Mouse (Mus musculus) limb, embryonic 14.5 days (tissue): Measurements from ENCODE around the gene Pcbp1. TPM values are rescaled to one million over a fixed set of nuclear protein-coding genes. Genes with fewer than 3 reads are reported as not detected.

Experiments used
- ATAC-seq: fragments of 200-750 bp; cut with Nextera tagmentation; 2 replicates; pipeline ENCODE4 v1.8.0; 2017; ENCODE audit warnings: low read depth, moderate number of reproducible peaks, moderate TSS enrichment; ENCODE audit not compliant: low FRiP score
- DNase-seq: peaks from one replicate; pipeline ENCODE4 v3.0.0-alpha.2; 2015; ENCODE audit warnings: low spot score
- H3K27ac ChIP-seq: fragments of 300-500 bp; sonication (generic); replicated peaks from 2 replicates; pipeline ENCODE4 v1.5.1; 2014; ENCODE audit warnings: low read depth, mild to moderate bottlenecking, low read length, moderate library complexity, mixed read lengths
- H3K27me3 ChIP-seq: fragments of 300-500 bp; sonication (generic); 2 replicates; pipeline ENCODE4 v1.6.1; 2014; ENCODE audit warnings: low read length, mixed read lengths; ENCODE audit not compliant: control insufficient read depth, insufficient read depth
- H3K36me3 ChIP-seq: fragments of 300-500 bp; sonication (generic); 2 replicates; pipeline ENCODE4 v1.6.1; 2014; ENCODE audit warnings: mild to moderate bottlenecking, low read length, moderate library complexity, mixed read lengths; ENCODE audit not compliant: control insufficient read depth, insufficient read depth
- H3K4me1 ChIP-seq: fragments of 300-500 bp; sonication (generic); 2 replicates; pipeline ENCODE4 v1.6.1; 2014; ENCODE audit warnings: antibody characterized with exemption, low read length, mixed read lengths; ENCODE audit not compliant: control insufficient read depth, insufficient read depth
- H3K4me2 ChIP-seq: fragments of 300-500 bp; sonication (generic); replicated peaks from 2 replicates; pipeline ENCODE4 v1.6.1; 2014; ENCODE audit warnings: low read depth, mild to moderate bottlenecking, low read length, moderate library complexity; ENCODE audit not compliant: severe bottlenecking
- H3K4me3 ChIP-seq: fragments of 300-500 bp; sonication (generic); replicated peaks from 2 replicates; pipeline ENCODE4 v1.5.1; 2014; ENCODE audit warnings: low read length
- H3K9ac ChIP-seq: fragments of 300-500 bp; sonication (generic); 2 replicates; pipeline ENCODE4 v1.6.1; 2014; ENCODE audit warnings: mild to moderate bottlenecking, low read depth, low read length, moderate library complexity; ENCODE audit not compliant: severe bottlenecking
- H3K9me3 ChIP-seq: fragments of 300-500 bp; sonication (generic); 2 replicates; pipeline ENCODE4 v1.6.1; 2016; ENCODE audit warnings: low read length; ENCODE audit not compliant: control insufficient read depth
- POLR2A ChIP-seq: fragments of 200-500 bp; IDR thresholded peaks from 2 replicates; pipeline ENCODE4 v1.8.0; 2012; ENCODE audit warnings: inconsistent platforms, mild to moderate bottlenecking, moderate library complexity, borderline replicate concordance; ENCODE audit not compliant: insufficient read depth, insufficient read length; ENCODE audit errors: extremely low read depth
- WGBS: fragments of 180-500 bp; shearing (Covaris S2); extraction: QIAGEN DNeasy Blood & Tissue Kit; methylation state at CpG from one replicate; pipeline ENCODE4 v1.1.7; 2014; 5-methylcytosine and 5-hydroxymethylcytosine counted together
- polyA plus RNA-seq, 2 experiments: library from polyadenylated mRNA; depleted of rRNA in 1 of 2; stranded (reverse) in 1 of 2; unstranded in 1 of 2; fragments of >200 nt; fragmentation: Nextera tagmentation in 1 of 2; extraction: Ambion mirVana in 1 of 2; gene quantifications; 2 replicates each; pipeline versions ENCODE4 v1.2.1 to v1.2.3; 2012 to 2014

The Pcbp1 gene
- polyA plus RNA-seq, 2 experiments, result 333 to 445 TPM

DNA sequence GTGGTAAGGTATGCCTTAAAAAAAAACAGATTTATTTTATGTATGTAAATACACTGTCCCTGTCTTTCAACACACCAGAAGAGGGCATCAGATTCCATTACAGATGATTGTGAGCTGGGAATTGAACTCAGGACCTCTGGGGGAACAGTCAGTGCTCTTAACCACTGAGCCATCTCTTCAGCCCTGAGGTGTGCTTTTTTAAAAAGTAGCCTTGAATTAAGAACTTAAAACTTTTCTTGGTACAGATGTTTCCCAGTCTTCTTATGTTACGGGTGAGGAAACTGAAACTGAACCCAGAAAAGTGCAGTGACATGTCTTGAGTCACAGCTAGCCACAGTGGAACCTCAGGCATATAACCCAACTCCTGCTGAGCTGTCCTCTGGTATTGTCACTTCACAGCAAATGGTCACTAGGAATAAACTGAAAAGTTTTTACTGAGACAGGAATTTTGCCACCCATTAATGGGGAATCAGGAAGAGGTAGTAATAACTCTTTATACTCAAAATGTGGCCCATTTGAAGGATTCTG lies 21.2 kb upstream of the Pcbp1 start:
- WGBS, result 95% methylated on average over 1 of the region's 1 CpGs
- TF ChIP-seq POLR2A, result no peak
- DNase-seq (no peak), ATAC-seq (no peak)
- Histone ChIP-seq H3K9ac (no peak overlapping the region), H3K4me2 (no peak overlapping the region), H3K27me3 (no peaks in the 10 kb centered on the region), H3K4me1 (no peaks in the 10 kb centered on the region), H3K9me3 (no peaks in the 10 kb centered on the region), H3K27ac (no peak overlapping the region), H3K4me3 (no peak overlapping the region), H3K36me3 (peaks cover 69% of the 10 kb centered on the region)

DNA sequence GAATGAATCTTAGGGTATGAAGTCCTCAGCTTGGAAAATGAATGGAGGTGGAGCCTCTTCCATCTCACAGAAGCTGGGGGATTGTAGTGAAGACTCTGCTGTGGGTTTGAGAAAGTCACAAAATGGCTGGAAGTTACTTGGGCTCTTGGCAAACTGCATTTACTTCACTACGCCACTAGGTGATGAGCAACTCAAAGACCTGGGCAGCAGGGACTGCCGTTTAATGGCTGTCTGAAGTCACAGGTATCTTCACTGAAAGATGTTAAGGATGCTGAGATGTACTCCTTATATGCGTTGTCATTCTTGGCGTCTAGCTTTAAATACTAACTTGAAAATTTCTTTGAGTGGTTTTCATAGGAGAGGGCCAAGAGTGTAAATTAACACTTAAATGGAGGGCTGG lies 19.1 kb upstream of the Pcbp1 start:
- no peak for ATAC-seq
- no peaks in the 10 kb centered on the region for H3K4me1 ChIP-seq
- WGBS, result 52% methylated on average over 4 of the region's 4 CpGs
- H3K4me3 ChIP-seq, result no peak overlapping the region
- H3K9ac ChIP-seq, result no peak overlapping the region
- TF ChIP-seq POLR2A, result no peak
- no peaks in the 10 kb centered on the region for H3K9me3 ChIP-seq
- DNase-seq, result peak; percentile 49
- peaks cover 71% of the 10 kb centered on the region for H3K36me3 ChIP-seq
- H3K27me3 ChIP-seq, result no peaks in the 10 kb centered on the region
- H3K27ac ChIP-seq, result no peak overlapping the region
- H3K4me2 ChIP-seq, result no peak overlapping the region

DNA sequence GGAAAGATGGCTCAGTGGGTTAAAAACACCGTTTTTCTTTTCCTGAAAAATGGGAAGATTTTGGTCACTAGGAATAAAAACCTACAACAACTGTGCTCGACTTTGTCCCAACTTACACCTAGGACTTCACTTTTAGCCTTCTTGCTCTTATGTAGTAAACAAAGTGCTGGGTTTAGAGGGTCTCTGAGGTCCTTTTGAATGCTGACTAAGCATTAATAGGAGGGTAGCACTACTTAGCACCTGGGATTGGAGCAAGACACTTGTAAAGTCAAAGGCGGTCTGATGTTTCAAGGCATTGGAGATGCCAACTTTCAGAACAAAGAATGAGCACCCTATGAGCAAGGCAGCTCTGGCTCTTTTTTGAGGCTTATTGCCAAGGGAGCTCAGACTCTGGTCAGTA lies 17.7 kb upstream of the Pcbp1 start:
- DNase-seq, result no peak
- H3K9ac ChIP-seq, result no peak overlapping the region
- ATAC-seq, result no peak
- H3K4me1 ChIP-seq, result no peaks in the 10 kb centered on the region
- no peak overlapping the region for H3K4me2 ChIP-seq
- no peak overlapping the region for H3K27ac ChIP-seq
- no peak overlapping the region for H3K4me3 ChIP-seq
- 92% methylated on average over 3 of the region's 3 CpGs for WGBS
- H3K9me3 ChIP-seq, result no peaks in the 10 kb centered on the region
- no peak for TF ChIP-seq POLR2A
- peaks cover 69% of the 10 kb centered on the region for H3K36me3 ChIP-seq
- no peaks in the 10 kb centered on the region for H3K27me3 ChIP-seq

DNA sequence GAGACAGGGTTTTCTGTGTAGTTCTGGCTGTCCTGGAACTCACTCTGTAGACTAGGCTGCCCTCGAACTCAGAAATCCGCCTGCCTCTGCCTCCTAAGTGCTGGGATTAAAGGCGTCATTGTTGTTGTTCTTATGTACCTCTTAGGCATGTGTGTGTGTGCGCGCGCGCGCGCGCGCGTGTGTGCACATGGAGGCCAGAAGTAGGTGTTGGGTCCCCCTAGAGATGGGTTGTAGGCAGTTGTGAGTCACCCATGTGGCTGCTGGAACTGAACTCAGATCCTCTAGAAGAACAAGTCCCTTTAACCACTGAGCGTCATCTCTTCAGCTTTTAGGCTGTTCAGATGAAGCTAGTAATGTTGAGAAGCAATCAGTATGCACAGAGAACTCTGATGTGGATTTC lies 16.9 kb upstream of the Pcbp1 start:
- H3K4me2 ChIP-seq, result no peak overlapping the region
- H3K4me1 ChIP-seq, result no peaks in the 10 kb centered on the region
- 96% methylated on average over 13 of the region's 13 CpGs for WGBS
- no peak overlapping the region for H3K4me3 ChIP-seq
- H3K27ac ChIP-seq, result no peak overlapping the region
- no peak for TF ChIP-seq POLR2A
- H3K9ac ChIP-seq, result no peak overlapping the region
- DNase-seq (no peak), ATAC-seq (no peak)
- no peaks in the 10 kb centered on the region for H3K27me3 ChIP-seq
- H3K36me3 ChIP-seq, result peaks cover 71% of the 10 kb centered on the region
- H3K9me3 ChIP-seq, result no peaks in the 10 kb centered on the region

DNA sequence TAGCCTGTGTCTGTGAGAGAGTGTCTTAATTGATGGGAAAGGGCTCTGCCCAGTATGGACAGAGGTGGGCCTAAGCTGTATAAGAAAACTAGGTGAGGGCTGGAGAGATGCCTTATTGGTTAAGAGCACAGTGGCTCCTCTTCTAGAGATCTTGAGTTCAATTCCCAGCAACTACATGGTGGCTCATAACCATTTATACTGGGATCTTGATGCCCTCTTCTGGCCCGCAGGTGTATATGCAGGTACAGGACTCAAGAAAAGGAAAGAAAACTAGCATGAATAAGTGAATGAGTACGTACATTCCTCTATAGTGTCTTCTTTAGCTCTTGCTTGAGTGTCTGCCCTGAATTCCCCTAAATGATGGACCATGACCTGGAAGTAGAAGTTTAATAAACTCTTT lies 15.5 kb upstream of the Pcbp1 start:
- Histone ChIP-seq H3K4me1 (no peaks in the 10 kb centered on the region), H3K4me2 (no peak overlapping the region), H3K36me3 (peaks cover 70% of the 10 kb centered on the region), H3K4me3 (no peak overlapping the region), H3K27ac (no peak overlapping the region), H3K9ac (no peak overlapping the region), H3K27me3 (no peaks in the 10 kb centered on the region), H3K9me3 (no peaks in the 10 kb centered on the region)
- ATAC-seq (no peak), DNase-seq (no peak)
- 92% methylated on average over 2 of the region's 2 CpGs for WGBS
- TF ChIP-seq POLR2A, result no peak

DNA sequence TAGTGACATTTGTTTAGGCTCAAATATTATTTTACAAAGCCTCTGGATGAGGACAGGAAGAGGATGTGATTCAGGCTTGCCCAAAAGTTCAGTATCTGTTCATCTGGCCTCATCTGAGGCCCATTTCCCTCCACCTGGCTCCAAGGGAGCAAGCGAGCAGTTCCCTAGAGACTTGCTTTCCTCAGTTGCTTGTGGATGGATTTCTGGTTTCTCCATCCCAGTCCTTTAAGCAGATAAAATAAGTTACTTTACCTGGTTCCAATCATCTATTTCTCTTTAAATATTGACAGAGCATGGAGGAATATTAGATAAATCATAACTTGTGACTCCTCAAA lies 2.3 kb upstream of the Pcbp1 start:
- 79% methylated on average over 1 of the region's 1 CpGs for WGBS
- Histone ChIP-seq H3K9me3 (no peaks in the 10 kb centered on the region), H3K9ac (no peak overlapping the region), H3K4me1 (peaks cover 11% of the 10 kb centered on the region), H3K4me2 (no peak overlapping the region), H3K27me3 (no peaks in the 10 kb centered on the region), H3K36me3 (peaks cover 39% of the 10 kb centered on the region), H3K27ac (no peak overlapping the region), H3K4me3 (no peak overlapping the region)
- DNase-seq, result no peak
- TF ChIP-seq POLR2A, result no peak
- ATAC-seq, result no peak
